Mouse (Mus musculus) stomach, embryonic 16.5 days (tissue): ENCODE measurements at regions not wholly inside any gene's neighbourhood (a gene's known extent, or its start where the extent isn't known, plus 50 kb on each side); places are given as distances from the start of the nearest gene placed in this dataset.

Source experiments
- ATAC-seq: fragments of 200-750 bp; cut with Nextera tagmentation; 2 replicates; pipeline ENCODE4 v1.8.0; 2017; ENCODE audit warnings: moderate number of reproducible peaks, moderate TSS enrichment; ENCODE audit not compliant: insufficient read depth, low FRiP score
- H3K27ac ChIP-seq: fragments of 300-500 bp; sonication (generic); 2 replicates; pipeline ENCODE4 v1.5.1; 2014; ENCODE audit warnings: low read length
- H3K27me3 ChIP-seq: fragments of 300-500 bp; sonication (generic); 2 replicates; pipeline ENCODE4 v1.6.1; 2014; ENCODE audit warnings: low read length, control low read depth, mixed read lengths; ENCODE audit not compliant: control insufficient read depth, insufficient read depth
- H3K36me3 ChIP-seq: fragments of 300-500 bp; sonication (generic); 2 replicates; pipeline ENCODE4 v1.6.1; 2014; ENCODE audit warnings: low read length; ENCODE audit not compliant: control insufficient read depth, insufficient read depth
- H3K4me1 ChIP-seq: fragments of 300-500 bp; sonication (generic); 2 replicates; pipeline ENCODE4 v1.6.1; 2014; ENCODE audit warnings: low read length, control low read depth, mixed read lengths; ENCODE audit not compliant: control insufficient read depth, insufficient read depth
- H3K4me2 ChIP-seq: fragments of 300-500 bp; sonication (generic); 2 replicates; pipeline ENCODE4 v1.6.1; 2014; ENCODE audit warnings: low read depth, low read length, mixed read lengths
- H3K4me3 ChIP-seq: fragments of 300-500 bp; sonication (generic); replicated peaks from 2 replicates; pipeline ENCODE4 v1.5.1; 2014; ENCODE audit warnings: mild to moderate bottlenecking, low read length
- H3K9ac ChIP-seq: fragments of 300-500 bp; sonication (generic); 2 replicates; pipeline ENCODE4 v1.6.1; 2014; ENCODE audit warnings: low read length
- H3K9me3 ChIP-seq: fragments of 300-500 bp; sonication (generic); replicated peaks from 2 replicates; pipeline ENCODE4 v1.6.1; 2016; ENCODE audit warnings: low read length, control low read depth; ENCODE audit not compliant: control insufficient read depth
- WGBS: fragments of 180-500 bp; shearing (Covaris S2); extraction: QIAGEN DNeasy Blood & Tissue Kit; methylation state at CpG from one replicate; pipeline ENCODE4 v1.1.7; 2014; 5-methylcytosine and 5-hydroxymethylcytosine counted together

- no peak overlapping the region for H3K4me3 ChIP-seq
- 81% methylated on average over 5 of the region's 5 CpGs for WGBS
- no peak for ATAC-seq
Observed at GRCm38 (mm10) chr3:50916305-50916854, 307.9 kb upstream of the Noct start.

GRCm38 (mm10) chr3:50922347-50922746 lies 301.9 kb upstream of the Noct start:
- H3K9ac ChIP-seq = no peak overlapping the region
- H3K4me2 ChIP-seq = no peak overlapping the region
- H3K27me3 ChIP-seq = no peaks in the 10 kb centered on the region
- no peaks in the 10 kb centered on the region for H3K4me1 ChIP-seq
- H3K4me3 ChIP-seq = no peak overlapping the region
- 91% methylated on average over 10 of the region's 10 CpGs for WGBS
- H3K27ac ChIP-seq = no peak overlapping the region
- no peaks in the 10 kb centered on the region for H3K9me3 ChIP-seq
- no peaks in the 10 kb centered on the region for H3K36me3 ChIP-seq
- ATAC-seq = no peak

More at GRCm38 (mm10) chr3:50916305-50916854, 307.9 kb upstream of the Noct start:
- Histone ChIP-seq H3K27me3 (no peaks in the 10 kb centered on the region), H3K27ac (no peak overlapping the region), H3K9me3 (no peaks in the 10 kb centered on the region), H3K36me3 (no peaks in the 10 kb centered on the region), H3K9ac (no peak overlapping the region), H3K4me2 (no peak overlapping the region), H3K4me1 (no peaks in the 10 kb centered on the region)

GRCm38 (mm10) chr3:50922832-50923231 lies 301.4 kb upstream of the Noct start:
- Histone ChIP-seq H3K36me3 (no peaks in the 10 kb centered on the region), H3K4me3 (no peak overlapping the region), H3K27ac (no peak overlapping the region), H3K27me3 (no peaks in the 10 kb centered on the region), H3K4me1 (no peaks in the 10 kb centered on the region), H3K4me2 (no peak overlapping the region), H3K9me3 (no peaks in the 10 kb centered on the region), H3K9ac (no peak overlapping the region)
- ATAC-seq = no peak
- WGBS = 74% methylated on average over 5 of the region's 5 CpGs

- 90% methylated on average over 7 of the region's 7 CpGs for WGBS
Observed at GRCm38 (mm10) chr3:50923327-50923726, 300.9 kb upstream of the Noct start.

GRCm38 (mm10) chr3:50927318-50927717 lies 296.9 kb upstream of the Noct start:
- no peak for ATAC-seq
- 86% methylated on average over 4 of the region's 4 CpGs for WGBS
- Histone ChIP-seq H3K27ac (no peak overlapping the region), H3K9me3 (no peaks in the 10 kb centered on the region), H3K27me3 (no peaks in the 10 kb centered on the region), H3K9ac (no peak overlapping the region), H3K36me3 (no peaks in the 10 kb centered on the region), H3K4me2 (no peak overlapping the region), H3K4me1 (peaks cover under 1% of the 10 kb centered on the region; the same call in 1 of the 2 replicates), H3K4me3 (no peak overlapping the region)

More at GRCm38 (mm10) chr3:50923327-50923726, 300.9 kb upstream of the Noct start:
- no peak overlapping the region for H3K27ac ChIP-seq
- no peaks in the 10 kb centered on the region for H3K9me3 ChIP-seq
- ATAC-seq = no peak
- no peak overlapping the region for H3K4me2 ChIP-seq
- H3K4me3 ChIP-seq = no peak overlapping the region
- H3K9ac ChIP-seq = no peak overlapping the region
- no peaks in the 10 kb centered on the region for H3K4me1 ChIP-seq
- H3K36me3 ChIP-seq = no peaks in the 10 kb centered on the region
- H3K27me3 ChIP-seq = no peaks in the 10 kb centered on the region

GRCm38 (mm10) chr3:50929013-50929412 lies 295.2 kb upstream of the Noct start:
- Histone ChIP-seq H3K9me3 (no peaks in the 10 kb centered on the region), H3K4me1 (peaks cover 5% of the 10 kb centered on the region; the same call in 1 of the 2 replicates), H3K4me2 (no peak overlapping the region), H3K27me3 (no peaks in the 10 kb centered on the region), H3K4me3 (no peak overlapping the region), H3K27ac (no peak overlapping the region), H3K36me3 (no peaks in the 10 kb centered on the region), H3K9ac (no peak overlapping the region)
- WGBS = 63% methylated on average over 1 of the region's 1 CpGs
- no peak for ATAC-seq

GRCm38 (mm10) chr3:50932397-50933089 lies 291.7 kb upstream of the Noct start:
- Histone ChIP-seq H3K9me3 (no peaks in the 10 kb centered on the region), H3K27me3 (no peaks in the 10 kb centered on the region), H3K4me3 (no peak overlapping the region), H3K27ac (no peak overlapping the region), H3K4me2 (no peak overlapping the region), H3K9ac (no peak overlapping the region), H3K4me1 (peaks cover 5% of the 10 kb centered on the region; the same call in 1 of the 2 replicates), H3K36me3 (no peaks in the 10 kb centered on the region)
- ATAC-seq = no peak
- 56% methylated on average over 10 of the region's 10 CpGs for WGBS

GRCm38 (mm10) chr3:50933090-50933443 lies 291.2 kb upstream of the Noct start:
- Histone ChIP-seq H3K27me3 (no peaks in the 10 kb centered on the region), H3K4me2 (no peak overlapping the region), H3K9ac (no peak overlapping the region), H3K36me3 (no peaks in the 10 kb centered on the region), H3K27ac (no peak overlapping the region), H3K9me3 (no peaks in the 10 kb centered on the region), H3K4me3 (no peak overlapping the region), H3K4me1 (peaks cover 5% of the 10 kb centered on the region; the same call in 1 of the 2 replicates)
- 59% methylated on average over 3 of the region's 3 CpGs for WGBS
- no peak for ATAC-seq

GRCm38 (mm10) chr3:50939602-50940001 lies 284.6 kb upstream of the Noct start:
- Histone ChIP-seq H3K4me3 (no peak overlapping the region), H3K9me3 (no peaks in the 10 kb centered on the region), H3K4me2 (no peak overlapping the region), H3K27me3 (no peaks in the 10 kb centered on the region), H3K4me1 (no peaks in the 10 kb centered on the region), H3K27ac (no peak overlapping the region), H3K9ac (no peak overlapping the region), H3K36me3 (no peaks in the 10 kb centered on the region)
- ATAC-seq = no peak
- 59% methylated on average over 5 of the region's 5 CpGs for WGBS
